Mouse (Mus musculus) left cerebral cortex, adult 9 months (tissue): ENCODE measurements around the gene Olfr1250.
"Not testable (repeated sequence)": the region's sequence is repeated elsewhere in the genome, so short reads cannot be mapped to it uniquely, and the experiment has no call there.

ENCODE experiments used
- DNase-seq, 2 experiments: peaks; one replicate each; pipeline ENCODE4 v3.0.0; 2022; ENCODE audit warnings: low spot score in 2 of 2

The Olfr1250 gene

GRCm38 (mm10) chr2:89661367-89661766, at the start of gene Olfr1250:
Gene Olfr1250 (minus strand): TSS chr2:89661467.
- DNase-seq, result no peak

GRCm38 (mm10) chr2:89691980-89692379, 30.7 kb upstream of the Olfr1250 start:
- no peak for DNase-seq

DNA sequence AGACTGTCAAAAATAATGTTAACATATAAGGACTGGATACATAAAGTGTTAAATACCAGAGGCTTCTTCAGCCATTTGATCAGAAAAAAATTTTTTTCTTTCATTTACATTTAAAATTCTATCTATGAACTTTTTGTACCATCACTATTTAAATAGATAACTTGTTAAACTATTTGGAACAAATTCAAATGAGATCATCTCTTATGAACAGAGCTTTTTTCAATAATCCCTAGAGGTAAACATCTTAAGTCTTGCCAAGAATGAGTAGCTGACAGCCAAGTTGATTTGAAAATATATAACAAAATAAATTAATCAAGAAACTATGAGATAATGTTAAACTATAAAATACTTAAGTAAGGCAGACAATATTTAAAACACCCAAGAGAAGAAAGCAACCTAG, 10.6 kb upstream of the Olfr1250 start, which contains the start of gene Olfr1251:
TSS of gene Olfr1251 (minus strand) at position 101 of the 400 bp plus-strand sequence.
- DNase-seq, result no peak

DNA sequence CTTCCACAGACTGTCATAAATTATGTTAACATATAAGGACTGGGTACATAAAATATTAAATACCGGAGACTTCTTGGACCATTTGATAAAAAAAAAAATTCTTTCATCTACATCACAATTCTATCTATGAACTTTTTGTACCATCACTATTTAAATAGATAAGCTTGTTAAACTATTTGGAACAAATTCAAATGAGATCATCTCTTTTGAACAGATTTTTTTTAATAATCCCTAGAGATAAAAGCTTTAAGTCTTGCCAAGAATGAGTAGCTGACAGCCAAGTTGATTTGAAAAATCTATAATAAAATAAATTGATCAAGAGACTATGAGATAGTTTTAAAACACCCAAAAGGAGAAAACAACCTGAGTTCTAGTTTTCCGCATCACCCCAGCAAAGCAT, 26.4 kb downstream of the Olfr1250 start, which contains the start of gene Olfr1249:
TSS of gene Olfr1249 (minus strand) at position 101 of the 400 bp plus-strand sequence.
- no peak for DNase-seq

- DNase-seq, result not testable (repeated sequence)
Observed at GRCm38 (mm10) chr2:89618145-89618544, 43.1 kb downstream of the Olfr1250 start, which contains the start of gene Olfr1248. Gene Olfr1248 (minus strand): TSS chr2:89618245.

DNA sequence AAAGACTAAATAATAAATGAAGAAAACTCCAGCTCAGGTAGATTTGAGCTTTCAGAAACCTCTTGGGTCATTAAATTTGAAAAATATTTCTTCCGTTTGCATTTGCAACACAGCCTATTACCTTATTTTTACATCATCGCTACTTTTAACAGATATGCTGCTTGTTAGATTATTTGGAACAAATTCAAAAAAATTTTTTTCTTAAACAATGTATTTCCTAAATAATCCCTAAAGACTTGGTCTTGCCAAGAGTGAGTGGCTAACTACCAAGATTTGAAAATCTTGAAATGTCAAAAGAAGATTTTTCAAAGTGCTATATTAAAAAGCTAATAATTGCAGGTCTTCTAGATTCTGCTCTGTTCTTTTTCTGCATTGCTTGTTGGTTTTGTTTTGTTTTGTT, 47.2 kb downstream of the Olfr1250 start, which contains the start of gene Olfr1247:
TSS of gene Olfr1247 (minus strand) at position 101 of the 400 bp plus-strand sequence.
- no peak for DNase-seq
